Mouse (Mus musculus): ENCODE data around the gene Lmntd1. TPM values are rescaled to one million over a fixed set of nuclear protein-coding genes. Genes with fewer than 3 reads are reported as not detected.

Lmntd1 gene
- polyA plus RNA-seq, 2 experiments from 2014 or later, result 0.54 TPM; not detected in 1

DNA sequence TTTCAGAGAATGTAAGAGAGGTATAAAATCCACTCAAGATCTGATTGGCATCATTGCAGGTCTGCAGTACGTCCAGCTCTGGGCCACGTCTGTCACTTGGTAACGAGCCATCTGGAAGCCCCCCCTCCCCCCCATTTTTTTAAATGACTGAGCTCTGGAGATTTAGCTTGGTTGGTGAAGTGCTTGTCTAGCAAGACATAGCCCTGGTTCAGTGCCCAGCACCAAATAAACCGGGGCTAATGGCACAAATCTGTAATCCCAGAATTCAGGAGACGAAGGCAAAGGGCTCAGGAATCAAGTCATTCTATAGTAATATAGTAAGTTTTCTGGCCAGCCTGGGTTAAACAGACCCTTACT, 130.8 kb downstream of the Lmntd1 start:
- ATAC-seq, result no peak

DNA sequence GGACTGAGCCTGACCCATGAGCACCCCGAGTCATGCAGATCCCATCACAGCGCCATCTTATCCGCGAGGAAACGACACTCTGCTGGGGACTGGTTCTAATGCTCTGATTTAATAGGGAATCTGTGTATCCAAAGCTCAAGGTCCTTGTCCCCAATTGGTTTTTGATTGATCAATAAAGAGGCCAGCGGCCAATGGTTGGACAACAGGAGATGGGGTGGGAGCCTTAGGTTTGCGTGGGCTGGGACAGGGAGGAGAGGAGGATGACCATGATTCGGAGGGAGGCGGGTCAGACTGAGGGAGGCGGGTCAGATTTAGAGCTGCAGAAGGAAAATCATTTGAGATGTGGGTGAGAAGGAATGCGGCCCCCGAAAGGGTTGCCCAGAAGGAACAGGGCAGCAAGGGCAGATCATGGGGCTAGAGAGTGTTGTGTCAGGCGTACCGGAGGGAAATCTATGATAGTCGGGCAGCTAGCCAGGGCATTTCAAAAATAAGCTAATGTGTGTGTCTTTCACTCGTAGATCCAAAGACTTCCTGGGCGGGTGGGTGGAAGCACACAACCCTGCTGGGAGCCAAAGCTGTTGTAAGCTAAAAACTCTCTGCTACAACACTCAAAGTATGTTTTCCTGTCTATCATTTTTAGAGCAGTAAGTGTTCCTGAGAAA, 131.3 kb downstream of the Lmntd1 start:
- ATAC-seq, result no peak

DNA sequence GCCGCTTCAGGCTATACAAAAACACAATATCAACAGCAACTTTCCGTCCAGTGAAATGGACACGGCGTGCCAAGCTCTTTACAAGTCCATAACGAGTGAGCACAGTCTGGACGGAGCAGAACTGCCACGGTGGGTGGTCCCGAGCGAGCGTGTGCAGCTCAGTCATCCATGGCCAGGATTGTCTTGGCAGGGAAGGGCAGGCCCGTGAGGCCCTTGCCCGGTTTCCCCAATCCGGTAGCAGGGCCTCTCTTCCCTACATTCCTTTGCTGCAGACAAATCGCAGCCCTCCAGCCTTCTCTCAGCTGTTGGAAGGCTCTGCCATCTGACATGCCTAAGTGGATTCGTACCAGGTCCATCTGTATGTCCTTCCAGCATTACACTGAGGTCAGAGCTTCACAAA, 132.2 kb downstream of the Lmntd1 start:
- no peak for ATAC-seq

DNA sequence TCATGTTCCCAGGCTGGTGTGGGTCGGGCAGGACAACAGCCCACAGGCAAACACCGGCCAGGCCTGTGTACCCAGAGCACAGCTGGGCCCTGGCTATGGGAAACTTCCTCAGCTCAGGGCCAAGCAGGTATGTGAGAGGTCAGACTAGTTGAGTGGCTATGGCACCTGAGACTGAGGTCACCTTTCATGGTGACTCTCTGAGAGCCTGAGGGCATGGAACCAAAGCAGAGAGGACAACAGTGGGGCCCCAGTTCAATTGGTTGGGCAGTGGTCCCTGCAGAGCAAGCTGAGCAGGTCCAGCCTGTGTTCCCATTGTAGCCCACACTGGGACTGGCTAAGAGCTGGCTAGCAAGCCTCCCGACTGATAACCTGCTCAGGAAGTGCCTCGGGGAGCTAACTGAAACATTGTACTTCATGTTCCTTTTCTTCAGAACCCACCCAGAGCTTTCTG, 135.3 kb downstream of the Lmntd1 start:
- no peak for ATAC-seq

DNA sequence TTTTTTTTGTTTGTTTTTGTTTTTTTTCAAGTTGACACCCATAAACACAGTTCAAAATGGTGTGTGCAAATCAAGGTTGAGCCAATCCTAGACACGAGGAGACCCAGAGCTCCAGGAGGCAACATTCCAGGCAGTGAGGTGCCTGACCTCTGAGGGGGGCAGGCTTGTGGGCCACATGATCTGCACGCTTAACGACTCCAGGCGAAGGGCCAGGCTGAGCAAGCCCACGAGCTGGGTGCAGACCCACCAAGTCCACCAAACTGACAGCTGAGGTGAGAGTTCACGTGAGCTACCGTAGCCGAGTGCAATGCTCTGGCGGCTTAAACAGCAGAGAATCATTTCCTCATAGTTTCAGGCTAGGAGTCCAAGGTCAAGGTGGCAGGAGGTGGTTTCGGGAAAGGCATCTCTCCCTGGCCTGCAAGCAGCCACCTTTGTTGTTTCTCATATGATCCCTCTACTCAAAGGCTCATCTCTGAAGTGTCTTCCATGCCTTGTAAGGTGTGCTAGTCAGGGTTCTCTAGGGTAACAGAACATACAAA, 136.7 kb downstream of the Lmntd1 start:
- ATAC-seq, result no peak

DNA sequence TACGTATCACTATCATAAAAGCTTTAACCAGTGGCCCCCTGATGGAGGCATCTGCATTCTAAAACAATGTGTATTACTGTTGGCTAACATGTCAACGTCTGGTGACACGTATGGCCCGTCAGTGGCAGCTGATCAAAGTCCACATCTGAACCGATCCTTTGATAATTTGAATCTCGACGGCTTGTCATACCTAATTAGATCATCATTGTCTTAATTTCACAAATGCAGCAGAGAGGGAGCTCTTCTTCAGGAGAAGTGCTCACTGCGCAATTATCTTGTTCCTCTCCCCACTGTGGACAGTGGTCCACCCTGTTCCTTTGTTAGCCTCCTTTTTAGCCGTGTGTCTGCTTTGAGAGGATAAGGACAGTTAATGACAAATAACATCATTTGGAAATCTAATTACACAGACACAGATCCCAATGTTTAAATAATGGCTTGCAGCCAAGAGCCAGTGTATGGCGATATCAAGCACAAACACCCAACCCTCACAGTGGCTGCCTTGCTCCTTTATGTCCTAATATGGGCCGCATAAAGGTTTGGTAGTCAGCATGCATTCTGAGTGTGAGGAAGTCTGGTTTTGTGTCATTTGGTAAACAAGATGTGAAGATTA, 142.4 kb downstream of the Lmntd1 start:
- ATAC-seq, result no peak

DNA sequence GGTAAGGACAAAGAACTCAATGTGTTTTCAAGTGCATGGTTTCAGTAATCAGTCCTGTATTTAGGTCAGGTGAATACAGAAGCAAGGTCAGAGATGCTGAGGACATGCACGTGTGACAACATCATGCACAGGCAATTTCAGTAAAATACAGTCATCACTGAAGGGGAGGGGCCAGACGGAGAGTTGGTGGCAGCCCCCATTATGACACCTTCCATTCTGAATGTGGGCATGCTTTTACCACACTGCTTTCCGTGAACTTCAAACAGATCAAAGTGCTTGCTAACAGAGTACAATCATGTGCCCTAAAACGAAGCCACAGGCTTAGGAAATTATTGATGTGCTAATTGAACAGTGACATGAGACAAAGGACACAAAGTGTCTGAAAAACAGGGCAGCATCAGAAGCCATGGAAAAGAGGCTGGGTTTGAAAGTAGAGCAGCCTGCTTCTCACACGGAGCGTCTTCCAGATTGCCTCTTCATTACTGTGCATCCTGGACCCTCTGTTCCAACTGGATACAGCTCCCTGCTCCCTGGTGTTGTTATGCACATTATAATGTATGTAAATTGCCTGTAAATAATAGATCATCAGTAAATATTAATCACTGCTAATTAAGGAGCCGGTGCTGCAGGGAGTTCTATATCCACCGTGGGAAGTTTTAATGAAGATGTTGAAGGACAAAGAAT, 144.7 kb downstream of the Lmntd1 start:
- no peak for ATAC-seq

DNA sequence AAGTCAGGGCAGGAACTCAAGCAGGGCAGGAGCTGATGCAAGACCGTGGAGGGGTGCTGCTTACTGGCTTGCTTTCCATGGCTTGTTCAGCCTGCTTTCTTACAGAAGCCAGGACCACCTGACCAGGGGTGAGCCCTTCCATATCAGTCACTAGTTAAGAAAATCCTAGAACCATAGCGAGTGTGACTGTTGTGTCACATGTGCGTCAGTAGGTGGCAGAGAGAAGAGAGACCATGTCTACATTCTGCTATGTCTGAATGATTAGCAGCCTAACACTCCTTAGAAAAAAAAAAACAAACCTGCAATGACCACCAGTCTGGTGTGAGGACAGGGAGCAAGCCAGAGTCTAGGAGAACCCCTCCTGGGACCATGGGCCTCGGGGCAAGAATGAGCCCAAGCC, 150.1 kb downstream of the Lmntd1 start:
- no peak for ATAC-seq

DNA sequence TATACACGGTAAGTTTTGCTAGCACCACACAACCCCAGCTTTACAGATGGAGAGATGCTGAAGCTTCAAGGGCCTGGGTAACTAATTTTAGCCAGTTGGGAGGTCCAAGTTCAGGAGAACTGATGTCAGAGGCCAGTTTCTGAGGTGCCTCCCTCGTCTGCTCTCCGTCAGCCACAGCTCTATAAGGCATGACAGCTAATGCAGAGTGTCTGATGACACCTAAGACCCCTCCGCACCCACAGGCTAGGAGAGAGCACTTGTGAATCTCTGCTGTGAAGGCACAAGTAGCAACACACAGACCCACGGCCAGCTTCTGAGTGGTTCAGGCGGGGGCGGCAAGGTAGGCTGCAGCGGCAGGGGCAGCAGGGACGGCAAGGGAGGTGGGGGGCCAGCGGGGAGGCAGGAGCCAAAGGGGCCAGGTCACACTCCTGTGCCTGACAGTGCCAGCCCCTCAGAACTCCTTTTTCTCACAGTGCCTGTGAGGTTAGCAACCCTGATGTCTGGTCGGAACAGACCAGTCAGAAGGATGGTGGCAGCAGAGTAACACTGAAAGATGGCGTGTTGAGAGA, 151.4 kb downstream of the Lmntd1 start:
- no peak for ATAC-seq

DNA sequence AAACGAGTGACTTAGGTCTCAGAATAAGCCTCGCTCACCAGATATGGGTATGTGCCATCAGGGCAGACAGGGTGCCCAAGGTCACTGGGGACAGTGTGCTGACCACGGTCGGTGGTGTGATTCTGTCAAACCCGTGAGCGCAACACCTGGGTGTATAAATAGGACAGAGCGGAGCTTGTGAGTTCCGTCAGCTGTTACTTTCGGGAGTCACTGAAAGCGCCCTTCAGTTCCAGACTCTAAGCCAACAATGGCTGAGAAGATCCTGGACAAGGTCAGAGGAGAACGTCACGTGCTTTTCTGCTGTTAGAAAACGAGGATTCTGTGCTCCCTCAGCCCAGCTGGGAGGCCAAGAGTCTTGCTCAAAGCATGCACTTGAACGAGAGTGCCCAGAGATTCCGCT, 157.1 kb downstream of the Lmntd1 start:
- ATAC-seq, result no peak

DNA sequence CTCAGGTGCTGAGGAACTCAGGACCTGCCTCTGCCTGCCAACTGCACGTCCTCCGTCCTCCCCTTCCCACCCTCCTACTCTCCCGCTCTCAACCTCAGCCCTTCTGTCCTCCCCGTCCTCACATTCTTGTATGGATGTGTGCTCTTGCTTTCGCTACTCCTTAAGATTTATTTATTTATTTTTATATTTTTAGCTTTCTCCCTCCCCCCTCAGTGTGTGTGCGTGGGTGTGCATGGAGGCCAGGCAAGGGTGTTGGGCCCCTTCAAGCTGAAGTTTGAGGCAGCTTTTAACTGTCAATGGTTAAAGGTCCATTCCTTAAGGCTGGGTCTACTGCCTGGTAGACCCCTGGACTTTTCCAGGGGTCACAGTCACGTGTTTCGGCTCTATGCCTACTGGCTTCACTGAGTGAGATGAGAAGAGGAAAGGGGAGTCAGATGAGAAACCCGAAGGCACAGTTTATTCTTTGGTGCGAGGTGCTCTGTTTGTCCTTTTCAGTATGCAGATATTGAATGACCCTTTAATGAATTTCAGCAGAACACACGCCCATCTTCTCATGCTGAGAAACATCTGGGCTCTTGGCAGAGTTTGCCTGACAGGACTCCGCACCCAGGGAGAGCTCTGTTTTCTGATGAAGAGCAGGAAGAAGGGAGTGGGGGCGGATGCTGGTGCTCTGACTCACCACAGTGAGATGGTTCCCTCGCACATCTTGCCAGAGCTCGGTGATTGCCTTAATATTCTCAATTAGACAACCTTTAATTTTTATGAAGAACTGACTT, 163.3 kb downstream of the Lmntd1 start:
- no peak for ATAC-seq

DNA sequence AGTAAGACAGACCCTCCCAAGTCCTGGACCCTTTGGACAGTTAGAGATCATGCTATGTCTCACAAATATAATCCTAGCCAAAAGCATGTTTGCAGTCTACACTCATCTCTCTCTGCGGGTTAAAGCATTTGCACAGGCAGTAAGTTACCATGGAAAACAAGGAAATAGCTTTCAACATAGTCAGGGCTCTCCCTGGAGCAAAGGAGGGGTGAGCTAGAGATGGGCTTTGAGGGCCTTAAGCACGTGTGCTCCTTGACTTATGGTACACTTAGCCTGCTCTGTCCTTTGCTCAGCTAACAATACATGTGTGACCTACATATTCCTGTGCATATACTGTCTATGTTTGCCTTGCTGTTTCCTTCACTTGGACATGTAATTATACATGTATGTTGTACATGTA, 165.8 kb downstream of the Lmntd1 start:
- no peak for ATAC-seq

DNA sequence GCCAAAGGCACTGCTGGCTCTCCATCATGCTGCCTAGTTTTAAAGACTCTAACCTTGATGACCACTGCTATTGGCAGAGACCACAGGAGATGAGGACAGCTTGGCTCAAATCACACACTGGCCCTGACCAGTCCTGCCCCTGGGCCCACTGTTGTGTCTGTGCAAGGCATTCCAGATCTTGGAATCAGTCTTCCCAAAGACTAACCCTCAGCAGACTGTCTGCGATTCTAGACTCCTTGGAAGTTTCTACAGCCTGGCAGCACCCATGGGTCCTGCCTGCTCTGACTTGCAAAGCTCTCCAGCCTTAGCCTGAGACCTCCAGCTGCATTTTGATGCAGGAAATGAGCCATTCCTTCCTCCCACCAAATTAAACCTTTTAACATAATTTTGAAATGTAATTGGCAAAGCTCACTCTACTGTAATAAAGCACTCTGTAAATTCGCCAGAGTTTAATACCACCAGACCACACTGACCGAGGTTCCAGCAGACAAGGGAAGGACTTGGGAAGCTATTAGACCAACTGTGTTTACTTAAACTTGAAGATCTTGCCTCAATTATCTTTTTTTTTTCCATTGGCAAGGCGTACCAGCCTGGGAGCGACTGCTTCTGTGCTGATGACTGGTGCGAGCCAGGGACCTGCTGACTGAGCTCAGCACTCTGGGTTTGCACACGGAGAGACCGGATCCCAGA, 168.2 kb downstream of the Lmntd1 start:
- no peak for ATAC-seq

DNA sequence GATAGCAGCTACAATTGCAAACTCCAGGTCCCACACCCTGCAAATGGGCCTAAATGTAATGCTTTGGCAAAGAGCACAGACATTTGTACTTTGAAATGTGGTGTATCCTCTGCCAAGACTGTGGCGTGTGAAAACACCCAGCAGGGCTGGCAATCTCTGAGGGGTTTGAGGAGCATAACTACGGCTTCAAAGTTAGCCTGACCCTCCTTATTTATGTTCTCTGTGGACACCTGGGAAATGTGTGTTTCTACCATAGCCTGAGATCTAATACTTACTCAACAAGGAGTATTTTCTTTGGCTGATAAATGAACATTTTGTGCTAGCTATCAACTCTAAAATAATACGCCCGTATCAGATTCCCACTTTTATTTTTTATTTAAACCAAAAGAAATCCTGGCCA, 168.7 kb downstream of the Lmntd1 start:
- no peak for ATAC-seq

DNA sequence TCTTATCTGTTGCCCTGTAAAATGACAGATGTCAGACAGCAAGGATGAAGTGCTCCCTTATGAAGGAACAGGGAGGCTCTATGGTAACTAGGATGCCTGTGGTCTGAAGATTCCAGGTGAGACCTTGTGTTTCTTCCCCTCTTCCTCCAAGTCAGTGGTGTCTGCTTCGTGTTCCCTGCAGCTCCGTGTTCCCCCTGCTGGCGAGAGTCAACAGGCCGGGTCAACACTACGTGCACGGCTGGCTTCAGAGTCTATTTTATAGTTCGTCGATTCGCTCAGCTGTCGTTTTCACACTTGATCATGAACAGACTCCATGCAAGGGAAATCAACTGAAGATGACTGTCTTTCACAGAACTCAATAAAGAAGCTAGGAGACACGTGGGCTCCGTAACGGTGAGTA, 171.3 kb downstream of the Lmntd1 start:
- no peak for ATAC-seq

DNA sequence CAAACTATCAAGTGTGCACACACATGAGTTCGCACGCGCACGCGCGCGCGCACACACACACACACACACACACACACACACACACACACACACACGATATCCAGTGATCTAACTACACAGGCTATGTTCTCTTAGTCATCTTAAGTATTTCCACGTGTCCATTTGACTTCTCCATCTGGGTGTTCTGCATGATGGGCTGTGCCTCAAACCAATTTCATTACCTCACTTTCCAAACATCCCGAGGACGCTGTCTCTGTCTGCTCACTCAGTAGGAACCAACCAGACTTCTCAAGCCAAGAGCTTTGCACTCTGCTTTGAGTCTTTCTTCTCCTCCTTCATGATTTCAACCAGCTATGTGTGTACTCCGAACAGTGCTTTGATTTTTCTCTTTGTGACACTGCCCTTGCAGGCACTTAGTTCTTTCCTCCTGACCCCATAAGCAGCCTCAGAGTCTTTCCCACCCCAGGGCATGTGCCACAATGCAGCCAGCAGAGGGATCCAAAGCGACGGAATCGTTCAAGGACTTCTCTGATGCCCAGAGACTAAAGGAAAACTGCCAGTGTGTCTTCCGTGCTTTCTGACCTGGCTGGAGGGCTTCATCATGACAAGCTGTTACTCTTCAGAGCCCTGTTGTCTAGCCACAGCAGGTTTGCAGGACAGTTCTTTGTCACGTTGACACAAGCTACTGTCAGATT, 172.6 kb downstream of the Lmntd1 start:
- no peak for ATAC-seq

DNA sequence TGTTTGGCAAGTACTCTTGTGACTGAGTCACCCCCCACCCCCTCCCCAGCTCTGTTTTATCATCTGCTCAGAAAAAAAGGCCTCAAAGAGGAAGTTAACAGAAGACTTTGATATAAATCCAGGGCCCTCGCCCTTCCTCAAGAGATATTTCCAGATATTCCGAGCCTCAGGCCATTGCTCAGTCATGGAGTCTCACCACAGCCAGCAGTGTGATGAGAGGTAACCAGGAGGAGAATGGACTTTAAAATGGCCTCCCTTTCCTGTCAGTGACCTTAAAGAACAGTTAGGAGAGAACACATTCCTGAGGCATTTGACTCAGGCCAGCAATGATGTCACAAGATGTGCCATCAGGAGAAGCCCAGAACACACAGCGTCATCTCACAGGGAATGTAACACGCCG, 175.3 kb downstream of the Lmntd1 start:
- ATAC-seq, result no peak

DNA sequence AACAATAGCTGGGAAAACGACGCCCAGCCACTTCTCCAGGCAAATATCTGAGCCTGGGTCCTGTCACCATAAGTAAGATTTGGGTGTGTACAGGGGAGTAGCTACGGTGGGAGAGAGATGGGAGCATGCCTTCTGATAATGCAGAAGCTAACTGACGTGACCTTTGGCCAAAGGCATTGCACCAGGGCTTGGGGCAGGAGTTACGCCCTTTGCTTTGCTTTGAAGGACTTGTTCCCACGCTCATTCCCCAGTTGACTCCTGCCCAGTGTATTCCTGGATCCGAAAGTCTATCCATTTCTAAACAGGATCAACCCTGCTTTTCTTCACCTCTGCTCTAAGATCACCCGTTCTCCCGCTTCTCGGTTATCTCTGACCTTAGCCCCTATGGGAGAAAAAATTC, 178.4 kb downstream of the Lmntd1 start:
- ATAC-seq, result no peak

DNA sequence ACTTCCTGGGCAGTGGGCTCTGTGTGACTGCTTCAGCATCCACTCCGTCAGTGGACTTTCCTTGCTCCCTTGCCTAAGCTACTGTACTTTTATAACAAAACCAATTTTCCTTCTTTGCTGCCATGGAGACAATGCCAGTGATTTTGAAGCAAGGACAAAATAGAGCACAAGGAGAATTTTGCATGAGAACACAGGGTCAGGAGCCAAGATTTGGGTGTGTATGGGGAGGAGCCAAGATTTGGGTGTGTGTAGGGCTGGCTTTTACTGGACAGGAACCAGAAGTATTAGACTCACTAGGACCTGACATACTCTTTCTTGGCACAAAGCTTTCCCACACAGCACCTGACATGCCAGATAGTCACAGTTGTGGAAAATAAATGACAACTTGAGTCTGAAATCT, 179.0 kb downstream of the Lmntd1 start:
- ATAC-seq, result no peak

DNA sequence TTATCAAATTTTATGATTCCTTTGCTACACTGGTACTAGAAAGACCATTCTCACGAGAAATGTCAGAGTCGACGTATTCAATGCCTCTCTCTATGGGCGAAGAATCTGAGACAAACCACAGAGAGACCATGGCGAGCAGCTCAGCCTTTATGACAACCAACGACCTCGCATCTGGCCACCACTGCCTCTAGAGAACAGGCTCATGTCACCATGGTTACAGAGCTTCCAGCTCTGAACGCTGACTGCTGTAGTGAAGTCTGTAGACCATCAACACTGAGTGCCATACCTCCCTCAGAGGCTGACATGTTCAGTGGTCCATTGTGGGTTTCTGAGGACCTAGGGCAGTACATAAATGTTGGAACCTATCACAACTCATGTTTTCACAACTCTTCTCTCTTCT, 180.2 kb downstream of the Lmntd1 start:
- no peak for ATAC-seq

Measured in activated CD4-positive, CD25-positive, alpha-beta regulatory T cell, adult 4 months (primary cell).